Mouse (Mus musculus) heart, embryonic 14.5 days (tissue): ENCODE results near the gene Pde5a. TPM values are rescaled to one million over a fixed set of nuclear protein-coding genes. Genes with fewer than 3 reads are reported as not detected.
A peak's percentile ranks its signal among the peaks of the same experiment; 100 is the strongest.

Experiments
- ATAC-seq: fragments of 200-750 bp; cut with Nextera tagmentation; 2 replicates; pipeline ENCODE4 v1.8.0; 2017; ENCODE audit warnings: low read depth, moderate TSS enrichment; ENCODE audit not compliant: insufficient number of reproducible peaks, insufficient read depth, low FRiP score
- H3K27ac ChIP-seq, 2 experiments: fragments of 200-500 bp in 1 of 2; fragments of 300-500 bp in 1 of 2; sonication (generic) in 1 of 2; replicated peaks in 1 of 2; 2 replicates each; pipeline ENCODE4 v1.5.1; 2012 to 2014; ENCODE audit warnings: low read depth in 2 of 2, low read length in 2 of 2, control low read depth in 1 of 2, mild to moderate bottlenecking in 1 of 2, mixed read lengths in 1 of 2; ENCODE audit not compliant: control insufficient read depth in 1 of 2, insufficient read depth in 1 of 2
- H3K27me3 ChIP-seq: fragments of 300-500 bp; sonication (generic); 2 replicates; pipeline ENCODE4 v1.6.1; 2014; ENCODE audit warnings: mild to moderate bottlenecking, low read length, control low read depth; ENCODE audit not compliant: control insufficient read depth, insufficient read depth
- H3K36me3 ChIP-seq: fragments of 300-500 bp; sonication (generic); 2 replicates; pipeline ENCODE4 v1.6.1; 2014; ENCODE audit warnings: mild to moderate bottlenecking, control low read depth, low read length, mixed read lengths; ENCODE audit not compliant: control insufficient read depth, insufficient read depth
- H3K4me1 ChIP-seq, 2 experiments: fragments of 200-500 bp in 1 of 2; fragments of 300-500 bp in 1 of 2; sonication (generic) in 1 of 2; 2 replicates each; pipeline ENCODE4 v1.6.1; 2012 to 2014; ENCODE audit warnings: low read length in 2 of 2, control low read depth in 1 of 2, mixed read lengths in 1 of 2; ENCODE audit not compliant: control insufficient read depth in 2 of 2, insufficient read depth in 2 of 2
- H3K4me2 ChIP-seq: fragments of 300-500 bp; sonication (generic); 2 replicates; pipeline ENCODE4 v1.6.1; 2014; ENCODE audit warnings: mild to moderate bottlenecking, low read length
- H3K4me3 ChIP-seq, 2 experiments: fragments of 200-500 bp in 1 of 2; fragments of 300-500 bp in 1 of 2; sonication (generic) in 1 of 2; 2 replicates each; pipeline ENCODE4 v1.5.1; 2012 to 2014; ENCODE audit warnings: low read length in 2 of 2, mild to moderate bottlenecking in 2 of 2, control low read depth in 1 of 2, low read depth in 1 of 2, moderate library complexity in 1 of 2; ENCODE audit not compliant: control insufficient read depth in 1 of 2, insufficient read depth in 1 of 2
- H3K9ac ChIP-seq: fragments of 300-500 bp; sonication (generic); 2 replicates; pipeline ENCODE4 v1.6.1; 2014; ENCODE audit warnings: mild to moderate bottlenecking, low read length
- H3K9me3 ChIP-seq: fragments of 300-500 bp; sonication (generic); 2 replicates; pipeline ENCODE4 v1.6.1; 2016; ENCODE audit warnings: low read length, control low read depth; ENCODE audit not compliant: control insufficient read depth
- WGBS: fragments of 180-500 bp; shearing (Covaris S2); extraction: QIAGEN DNeasy Blood & Tissue Kit; methylation state at CpG from one replicate; pipeline ENCODE4 v1.1.7; 2014; 5-methylcytosine and 5-hydroxymethylcytosine counted together
- polyA plus RNA-seq: library from polyadenylated mRNA; unstranded; fragments of >200 nt; fragmentation: Nextera tagmentation; extraction: Ambion mirVana; gene quantifications from 2 replicates; pipeline ENCODE4 v1.2.1, GENCODE M21; 2014

Gene Pde5a
- polyA plus RNA-seq, 1 experiment from 2014 or later: 4.1 TPM

GRCm38 (mm10) chr3:122730741-122731235 lies 2.0 kb downstream of the Pde5a start:
- Histone ChIP-seq H3K9me3 (no peaks in the 10 kb centered on the region), H3K27ac (peak overlapping the region; percentile 2 to 83; a peak in 1 of 4 replicates), H3K27me3 (no peaks in the 10 kb centered on the region), H3K4me3 (peak overlapping the region; percentile 82 to 85), H3K4me2 (peak overlapping the region; percentile 90), H3K9ac (peak overlapping the region; percentile 86), H3K4me1 (no peaks in the 10 kb centered on the region), H3K36me3 (no peaks in the 10 kb centered on the region)
- WGBS: 2% methylated on average over 13 of the region's 13 CpGs
- no peak for ATAC-seq

GRCm38 (mm10) chr3:122733806-122734205 lies 5.1 kb downstream of the Pde5a start:
- ATAC-seq: no peak
- Histone ChIP-seq H3K36me3 (no peaks in the 10 kb centered on the region), H3K9me3 (no peaks in the 10 kb centered on the region), H3K4me3 (no peak overlapping the region), H3K4me2 (no peak overlapping the region), H3K9ac (no peak overlapping the region), H3K27me3 (no peaks in the 10 kb centered on the region), H3K4me1 (no peaks in the 10 kb centered on the region), H3K27ac (no peak overlapping the region)
- WGBS: 78% methylated on average over 3 of the region's 3 CpGs

- Histone ChIP-seq H3K4me2 (no peak overlapping the region), H3K4me3 (no peak overlapping the region), H3K27me3 (no peaks in the 10 kb centered on the region), H3K4me1 (no peaks in the 10 kb centered on the region), H3K36me3 (no peaks in the 10 kb centered on the region), H3K9ac (no peak overlapping the region), H3K9me3 (no peaks in the 10 kb centered on the region), H3K27ac (no peak overlapping the region)
- WGBS: 80% methylated on average over 6 of the region's 6 CpGs
- no peak for ATAC-seq
Measured at GRCm38 (mm10) chr3:122734329-122734728, 5.6 kb downstream of the Pde5a start.

DNA sequence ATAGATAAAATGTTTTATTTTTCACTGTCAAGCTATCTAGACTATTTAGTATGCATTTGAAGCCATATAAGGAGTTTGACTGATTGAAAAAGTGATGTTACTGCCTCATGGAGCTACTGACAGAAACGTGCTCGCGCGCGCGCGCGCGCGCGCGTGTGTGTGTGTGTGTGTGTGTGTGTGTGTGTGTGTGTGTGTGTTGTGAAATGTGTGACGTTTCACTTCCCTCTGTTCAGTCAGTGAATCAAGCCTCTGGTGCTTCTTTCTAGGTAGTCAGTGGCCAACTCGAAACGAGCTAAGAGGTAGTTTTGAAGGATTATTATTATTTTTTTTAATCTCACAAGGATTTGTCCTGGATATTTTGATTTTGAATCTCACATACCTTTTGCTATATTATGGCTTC lies 10.7 kb downstream of the Pde5a start:
- H3K9ac ChIP-seq: no peak overlapping the region
- 97% methylated on average over 15 of the region's 15 CpGs for WGBS
- H3K4me2 ChIP-seq: no peak overlapping the region
- peaks cover 4% of the 10 kb centered on the region; the same call in 1 of the 2 replicates for H3K9me3 ChIP-seq
- H3K4me3 ChIP-seq: no peak overlapping the region
- no peak for ATAC-seq
- no peaks in the 10 kb centered on the region for H3K36me3 ChIP-seq
- H3K4me1 ChIP-seq: no peaks in the 10 kb centered on the region
- H3K27me3 ChIP-seq: no peaks in the 10 kb centered on the region
- no peak overlapping the region for H3K27ac ChIP-seq

- Histone ChIP-seq H3K4me2 (no peak overlapping the region), H3K27ac (no peak overlapping the region), H3K27me3 (no peaks in the 10 kb centered on the region), H3K36me3 (no peaks in the 10 kb centered on the region), H3K9me3 (peaks cover 15% of the 10 kb centered on the region), H3K9ac (no peak overlapping the region), H3K4me1 (no peaks in the 10 kb centered on the region), H3K4me3 (no peak overlapping the region)
- no peak for ATAC-seq
- 82% methylated on average over 3 of the region's 3 CpGs for WGBS
Measured at GRCm38 (mm10) chr3:122744265-122744664, 15.5 kb downstream of the Pde5a start.

GRCm38 (mm10) chr3:122747921-122748700 lies 19.4 kb downstream of the Pde5a start:
- no peak overlapping the region for H3K4me3 ChIP-seq
- H3K27me3 ChIP-seq: no peaks in the 10 kb centered on the region
- H3K4me1 ChIP-seq: no peaks in the 10 kb centered on the region
- H3K36me3 ChIP-seq: no peaks in the 10 kb centered on the region
- H3K9me3 ChIP-seq: peaks cover 11% of the 10 kb centered on the region
- H3K4me2 ChIP-seq: no peak overlapping the region
- no peak overlapping the region for H3K27ac ChIP-seq
- no peak for ATAC-seq
- H3K9ac ChIP-seq: no peak overlapping the region
- WGBS: 82% methylated on average over 9 of the region's 9 CpGs

- ATAC-seq: no peak
- Histone ChIP-seq H3K4me3 (no peak overlapping the region), H3K4me1 (peaks cover 0 to 3% of the 10 kb centered on the region in 2 experiments; a peak in 2 of 4 replicates), H3K9ac (no peak overlapping the region), H3K36me3 (no peaks in the 10 kb centered on the region), H3K4me2 (no peak overlapping the region), H3K27me3 (no peaks in the 10 kb centered on the region), H3K27ac (no peak overlapping the region), H3K9me3 (no peaks in the 10 kb centered on the region)
- 69% methylated on average over 8 of the region's 8 CpGs for WGBS
Measured at GRCm38 (mm10) chr3:122763240-122763761, 34.6 kb downstream of the Pde5a start.
